Mouse (Mus musculus) cerebellum, adult 11 months (tissue): Measurements from ENCODE around the gene Cers5.

Experiments
- DNase-seq: peaks from one replicate; pipeline ENCODE4 v3.0.0; 2022

The Cers5 gene

GRCm38 (mm10) chr15:99724292-99725021 is 48.2 kb downstream of the Cers5 start:
- peak; percentile 70 for DNase-seq

DNA sequence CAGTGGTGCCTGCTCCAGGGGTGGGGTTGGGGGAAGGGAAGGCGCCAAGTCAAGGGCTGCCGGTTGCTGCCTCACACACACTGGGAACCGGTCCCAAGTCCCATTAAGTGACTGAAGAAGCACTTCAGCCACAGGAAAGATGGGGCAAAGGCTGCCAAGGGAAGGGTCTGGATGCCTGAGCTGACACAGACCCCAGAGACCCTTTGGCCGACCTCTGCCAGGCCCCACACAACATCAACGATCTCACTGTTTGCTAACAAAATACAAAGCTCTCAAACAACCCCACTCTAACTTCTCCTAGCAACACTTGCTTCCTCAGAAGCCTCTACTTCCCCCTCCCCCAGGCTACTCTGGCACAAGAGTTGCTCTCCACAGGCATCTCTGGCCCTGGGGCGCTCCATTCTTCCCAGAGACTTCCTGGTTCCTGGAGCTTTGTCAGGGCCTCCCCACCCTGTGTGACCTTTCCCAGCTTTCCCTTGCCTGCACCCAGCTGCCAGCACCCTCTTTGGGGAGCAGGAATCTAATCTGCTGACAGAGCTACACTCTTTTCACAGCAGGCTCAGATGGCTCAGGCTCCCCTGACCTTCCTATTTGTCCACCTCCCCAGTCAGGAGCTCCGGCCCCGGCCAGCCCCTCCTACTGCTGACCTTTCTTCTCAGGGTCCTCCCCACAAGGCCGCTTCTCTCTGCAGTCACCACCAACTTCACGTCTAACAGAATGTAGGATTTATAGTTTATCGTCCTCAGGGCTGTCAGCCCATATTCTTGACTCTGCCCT is 49.0 kb downstream of the Cers5 start:
- peak; percentile 67 for DNase-seq

DNA sequence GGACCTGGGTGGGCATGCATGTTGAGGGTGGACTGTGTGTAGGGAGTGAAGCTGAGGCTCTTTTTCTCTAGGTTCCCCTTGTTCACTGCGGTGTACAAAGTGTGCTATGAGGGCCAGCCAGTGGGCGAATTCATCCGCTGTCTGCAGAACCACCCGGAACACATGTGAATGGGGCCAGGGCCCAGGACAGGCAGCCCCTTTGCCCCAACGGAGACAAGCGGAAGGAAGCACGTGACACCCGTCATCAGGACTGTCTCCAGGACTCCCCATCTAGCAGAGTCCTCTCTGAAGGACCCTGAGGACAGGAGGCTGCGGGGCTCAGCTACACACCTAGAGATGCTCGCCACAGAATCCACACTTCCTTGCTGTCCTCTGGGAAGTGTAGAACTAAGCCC is 49.6 kb downstream of the Cers5 start:
- no peak for DNase-seq

GRCm38 (mm10) chr15:99721921-99722743 is 50.6 kb downstream of the Cers5 start:
- DNase-seq = no peak

GRCm38 (mm10) chr15:99719865-99720264 is 52.8 kb downstream of the Cers5 start:
- DNase-seq = no peak

DNA sequence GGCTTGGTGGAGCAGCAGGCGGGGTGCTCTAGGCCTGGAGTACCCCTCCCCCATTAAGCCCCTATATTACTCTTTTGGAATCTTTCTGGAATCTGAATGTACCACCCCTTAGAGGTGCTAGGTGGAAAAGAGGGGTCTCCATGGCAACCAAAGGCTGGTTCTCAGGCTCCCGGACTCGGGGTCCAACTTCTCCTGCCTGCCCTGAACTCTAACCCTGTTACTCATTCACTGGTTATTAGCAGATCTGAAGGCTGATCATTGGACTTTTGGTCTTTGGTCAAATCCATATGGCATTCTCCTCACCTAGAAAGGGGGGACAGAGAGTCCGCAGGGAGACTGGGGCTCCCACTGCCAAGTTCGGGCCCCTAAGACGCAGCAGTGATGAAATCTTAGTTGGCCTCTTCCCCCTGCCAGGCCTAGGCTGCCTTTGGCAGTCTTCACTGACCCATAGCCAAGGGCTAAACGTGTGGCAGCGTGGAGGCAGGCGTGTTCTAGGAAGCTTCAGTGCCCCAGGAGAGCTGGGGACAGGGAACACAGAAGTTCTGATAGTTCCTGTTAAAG is 54.1 kb downstream of the Cers5 start:
- no peak for DNase-seq

- peak; percentile 82 for DNase-seq
Measured at GRCm38 (mm10) chr15:99717386-99718334, 55.0 kb downstream of the Cers5 start, which contains the start of gene Gpd1. TSS of gene Gpd1 (plus strand) at chr15:99717515.

- DNase-seq = no peak
Measured at GRCm38 (mm10) chr15:99716814-99717213, 55.9 kb downstream of the Cers5 start.

DNA sequence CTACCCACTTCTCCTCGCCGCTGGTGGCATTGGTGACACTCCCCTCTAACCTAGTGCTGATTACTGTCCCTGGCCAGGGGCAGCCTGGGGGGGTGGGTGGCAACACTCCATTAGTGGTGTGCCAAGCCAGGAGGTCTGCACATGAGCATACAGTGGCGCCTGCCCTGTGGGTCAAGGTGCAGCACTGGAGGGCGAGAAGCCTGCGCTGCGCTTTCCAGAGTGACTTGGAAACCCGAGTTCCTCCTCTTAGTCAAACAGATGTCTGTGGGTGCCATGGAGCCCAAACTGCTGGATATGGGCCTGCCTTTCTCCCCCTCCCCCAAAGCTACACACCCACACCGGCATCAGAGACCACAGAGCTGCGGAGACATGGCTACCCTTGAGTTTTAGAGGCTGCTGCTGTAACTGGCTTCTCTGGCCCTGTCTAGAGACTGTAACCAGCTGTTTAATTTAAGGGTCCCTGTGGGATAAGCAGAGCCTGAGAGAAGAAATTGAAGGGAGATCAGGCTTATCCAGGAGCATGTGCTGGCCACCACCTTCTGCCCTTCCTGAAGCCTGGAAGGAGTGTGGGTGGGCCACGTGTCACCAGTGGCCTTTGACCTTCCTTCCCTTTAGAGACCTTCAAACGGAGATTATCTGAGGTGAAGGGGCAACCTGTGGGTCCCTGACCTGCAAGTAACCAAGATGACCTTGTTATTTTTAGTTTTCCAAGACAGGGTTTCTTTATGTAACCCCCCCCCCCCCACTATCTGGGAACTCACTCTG is 56.5 kb downstream of the Cers5 start:
- DNase-seq = no peak

GRCm38 (mm10) chr15:99715361-99715865 is 57.3 kb downstream of the Cers5 start:
- DNase-seq = no peak

DNA sequence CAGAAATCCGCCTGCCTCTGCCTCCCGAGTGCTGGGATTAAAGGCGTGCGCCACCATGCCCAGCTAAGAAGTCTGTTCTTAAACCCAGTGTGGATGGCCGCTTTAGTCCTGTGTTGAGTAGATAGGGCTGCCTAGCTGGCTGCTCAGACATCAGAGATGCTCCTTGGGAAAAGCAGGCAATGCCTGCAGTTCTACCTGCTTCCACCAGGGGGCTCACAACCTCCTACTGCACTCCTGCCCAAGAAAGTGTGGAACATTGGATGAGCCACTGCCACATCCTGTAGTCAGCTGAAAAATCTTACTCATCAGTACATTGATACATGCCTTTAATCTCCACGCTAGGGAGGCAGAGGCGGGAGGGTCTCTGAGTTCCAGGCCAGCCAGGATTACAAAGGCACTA is 57.8 kb downstream of the Cers5 start:
- DNase-seq = peak; percentile 83

- DNase-seq = no peak
Measured at GRCm38 (mm10) chr15:99714206-99714605, 58.5 kb downstream of the Cers5 start.

DNA sequence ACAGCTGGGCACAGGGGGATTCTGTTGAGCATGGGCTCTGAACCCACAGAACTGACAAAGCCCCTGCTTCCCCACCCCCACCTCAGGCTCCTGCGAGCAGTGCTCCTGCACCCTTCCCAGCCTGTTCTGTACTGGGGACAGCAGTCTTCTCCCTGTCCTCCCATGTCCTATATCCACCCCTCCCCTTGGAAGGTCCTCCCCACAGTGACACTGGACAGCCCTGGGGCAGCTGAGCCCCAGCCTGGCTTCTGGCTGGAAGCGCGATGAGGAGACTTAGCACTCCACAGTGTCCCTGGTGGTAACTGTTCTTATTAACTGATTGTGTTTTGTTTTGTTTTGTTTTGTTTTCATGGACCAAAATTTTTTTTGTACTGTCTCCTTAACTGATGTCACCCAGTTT is 59.1 kb downstream of the Cers5 start:
- no peak for DNase-seq

DNA sequence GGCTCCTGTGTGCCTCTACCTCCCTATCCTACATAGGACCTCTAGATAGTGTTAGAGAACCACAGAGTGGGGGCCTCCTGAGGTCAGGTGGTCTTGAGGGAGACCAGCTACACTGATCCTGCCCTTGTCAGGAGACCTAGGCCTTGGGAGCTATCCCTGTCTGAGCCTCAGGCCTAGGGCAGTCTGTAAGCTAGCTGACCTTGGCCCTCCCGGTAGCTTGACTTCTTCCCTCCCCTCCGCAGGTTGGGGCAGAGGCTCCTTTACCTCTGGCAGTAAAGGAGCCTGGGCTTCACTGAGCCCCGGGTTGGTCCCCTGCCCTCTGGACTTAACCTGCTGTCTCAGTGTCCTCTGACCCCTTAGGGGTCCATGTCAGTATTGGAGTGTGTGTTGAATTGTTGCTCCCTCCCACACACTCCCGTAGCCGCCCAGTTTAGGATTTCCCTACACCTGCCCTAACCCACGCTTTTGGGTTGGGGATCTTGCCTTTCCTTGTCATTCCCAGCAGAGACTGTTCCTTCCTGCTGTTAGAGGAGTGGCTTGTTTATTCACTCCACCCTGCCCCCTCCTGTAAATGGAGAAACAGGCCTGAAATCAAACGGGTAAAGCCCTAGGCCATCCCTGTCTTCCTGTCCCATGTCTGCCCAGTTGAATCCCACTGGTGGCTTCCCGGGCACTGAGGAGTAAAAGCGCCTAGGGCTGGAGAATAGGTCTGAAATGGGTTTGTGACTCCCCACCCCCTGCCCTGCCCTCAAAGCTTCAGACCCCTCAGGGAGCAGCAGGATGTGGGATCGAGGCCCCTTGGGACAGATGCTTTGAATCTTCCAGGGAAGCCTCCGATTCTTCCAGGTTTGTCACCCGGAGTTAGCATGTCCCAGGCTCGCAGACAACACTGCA is 59.8 kb downstream of the Cers5 start:
- DNase-seq = no peak

GRCm38 (mm10) chr15:99711491-99711890 is 61.2 kb downstream of the Cers5 start:
- DNase-seq = no peak

- DNase-seq = no peak
Measured at GRCm38 (mm10) chr15:99710221-99711190, 62.2 kb downstream of the Cers5 start.

- no peak for DNase-seq
Measured at GRCm38 (mm10) chr15:99708176-99708575, 64.5 kb downstream of the Cers5 start.

- peak; percentile 63 for DNase-seq
Measured at GRCm38 (mm10) chr15:99705440-99706048, 67.1 kb downstream of the Cers5 start, which contains the start of gene Gm17349. TSS of gene Gm17349 (minus strand) at chr15:99705490.
